Mouse (Mus musculus) CD4-positive, CD25-positive, alpha-beta regulatory T cell, adult 2 months (primary cell): ENCODE data around the gene Nts.
"Not testable (repeated sequence)": the region's sequence is repeated elsewhere in the genome, so short reads cannot be mapped to it uniquely, and the experiment has no call there.

Experiments
- DNase-seq: peaks from one replicate; pipeline ENCODE4 v3.0.0-alpha.2; 2012; ENCODE audit warnings: low read depth, low spot score

Gene Nts

DNA sequence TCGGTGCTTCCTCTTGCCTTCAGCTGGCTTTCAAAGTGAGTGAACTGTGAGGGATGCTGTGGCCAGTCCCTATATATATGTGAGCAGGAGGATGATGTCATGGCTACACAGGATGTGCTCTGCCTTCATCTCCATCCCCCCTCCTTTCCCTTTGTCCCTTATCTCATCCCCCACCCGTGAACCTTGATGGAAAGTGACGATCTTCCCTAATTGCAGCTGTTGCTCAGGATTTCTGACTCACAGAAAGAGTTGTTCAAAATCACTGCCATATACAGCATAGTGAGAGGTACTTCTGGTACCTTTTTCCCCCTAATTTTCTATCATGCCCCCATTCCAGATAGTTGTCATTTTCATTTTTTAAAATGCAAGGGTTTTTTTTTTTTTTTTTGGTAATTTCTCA is at the start of gene Nts:
Gene Nts, minus strand, starts transcription at position 101 of the 400 bp plus-strand sequence.
- no peak for DNase-seq

DNA sequence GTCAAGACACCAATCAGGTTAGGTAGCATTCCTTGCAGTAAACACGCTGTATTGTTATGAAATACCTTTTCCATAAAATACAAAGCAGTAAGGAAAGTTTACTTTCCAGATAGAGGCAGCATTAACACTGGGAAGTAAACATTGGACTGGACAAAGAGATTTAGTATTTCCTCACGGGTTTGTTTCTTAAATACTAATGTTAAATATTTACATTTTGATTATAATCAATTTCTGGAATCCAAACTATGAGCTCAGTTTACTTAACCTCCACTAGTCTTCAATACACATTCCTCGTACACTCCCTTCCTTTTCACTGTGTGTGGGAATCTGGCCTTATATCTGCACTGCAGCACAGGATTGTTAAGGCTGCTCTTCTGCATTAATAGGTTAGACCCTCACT is 37.6 kb upstream of the Nts start:
- DNase-seq = no peak

DNA sequence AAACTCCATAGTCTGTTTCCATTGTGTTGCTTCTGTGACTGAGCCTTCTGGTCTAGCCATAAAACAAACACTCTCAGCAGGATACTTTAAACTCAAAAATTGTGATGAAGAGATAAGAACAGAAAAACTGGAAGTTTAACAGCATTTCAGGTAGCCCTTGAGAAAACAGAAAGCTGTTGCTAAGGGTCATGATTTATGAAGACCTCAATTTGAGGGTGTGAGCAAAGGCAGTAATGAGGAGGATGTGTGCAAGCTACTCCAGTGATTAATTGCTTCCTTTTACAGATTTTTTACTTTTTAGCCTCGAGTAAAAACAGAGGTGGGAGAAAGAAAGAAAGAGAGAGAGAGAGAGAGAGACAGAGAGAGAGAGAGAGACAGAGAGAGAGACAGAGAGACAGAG is 23.9 kb upstream of the Nts start:
- no peak for DNase-seq

DNA sequence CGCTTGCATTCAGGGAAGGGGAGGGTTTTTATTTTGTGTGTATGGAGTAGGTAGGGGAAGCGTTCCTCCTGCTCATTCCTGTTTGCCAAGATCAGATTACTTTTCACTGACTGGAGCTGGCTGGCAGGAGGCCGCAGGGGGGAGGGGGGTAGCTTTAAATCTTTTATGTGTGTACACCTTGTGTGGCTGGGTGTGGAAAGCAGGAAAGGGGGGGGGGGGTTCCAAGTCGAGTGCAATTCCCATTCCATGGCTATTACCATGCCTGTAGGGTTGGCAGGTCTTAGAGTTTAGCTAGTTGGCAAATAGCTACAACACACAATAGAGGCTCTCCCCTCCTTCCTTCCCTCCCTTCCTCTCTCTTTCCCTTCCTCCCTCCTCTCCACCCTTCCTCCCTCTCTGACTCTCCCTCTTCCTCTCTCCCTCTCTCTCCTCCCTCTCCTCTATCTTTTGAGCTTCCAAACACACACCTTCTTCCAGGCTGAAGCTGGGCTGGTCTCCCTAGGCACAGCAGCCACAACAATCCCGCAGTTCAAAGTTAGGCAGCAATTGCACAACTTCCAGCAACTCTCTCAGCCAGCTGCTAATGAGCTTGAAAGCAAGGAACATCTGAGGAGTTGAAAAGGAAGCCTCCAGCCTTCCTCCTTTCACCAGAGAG is 21.6 kb upstream of the Nts start, which contains the start of gene Rassf9:
Gene Rassf9, plus strand, starts transcription at position 416 of the 655 bp plus-strand sequence.
- DNase-seq = no peak

DNA sequence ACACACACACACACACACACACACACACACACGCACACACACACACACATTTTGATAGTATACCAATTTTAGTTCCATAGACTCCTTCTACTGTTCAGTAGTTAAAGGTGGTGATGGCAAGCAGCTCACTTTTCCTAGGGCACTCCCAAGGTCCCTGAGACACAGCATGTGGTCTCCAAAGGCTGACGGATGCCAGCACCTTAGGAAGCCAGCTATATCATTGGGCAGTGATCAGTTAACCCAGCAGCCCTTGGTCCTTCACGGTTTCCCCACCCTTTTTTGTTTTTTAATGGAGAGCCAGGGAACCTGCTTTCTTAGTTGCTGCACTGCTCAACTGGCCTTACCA is 21.1 kb upstream of the Nts start:
- DNase-seq = no peak

DNA sequence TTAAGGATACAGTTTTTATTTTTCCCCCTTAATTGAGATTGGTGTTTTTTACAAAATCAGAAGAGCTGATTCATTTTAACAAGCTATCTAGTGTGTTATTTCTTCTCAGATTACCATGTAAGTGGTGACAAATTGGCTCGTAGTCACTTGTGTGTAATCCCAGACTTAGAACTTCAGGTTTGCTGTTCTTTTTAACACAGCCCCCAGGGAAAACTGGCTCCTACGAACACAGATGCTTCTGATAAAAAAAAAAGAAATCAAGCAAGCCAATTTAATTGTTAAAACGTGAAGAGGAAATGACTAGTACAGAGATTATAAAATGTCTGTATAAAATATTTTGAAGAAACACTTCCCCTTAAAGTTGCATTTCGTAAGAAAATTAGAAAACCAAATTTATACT is 17.1 kb upstream of the Nts start:
- DNase-seq = no peak

DNA sequence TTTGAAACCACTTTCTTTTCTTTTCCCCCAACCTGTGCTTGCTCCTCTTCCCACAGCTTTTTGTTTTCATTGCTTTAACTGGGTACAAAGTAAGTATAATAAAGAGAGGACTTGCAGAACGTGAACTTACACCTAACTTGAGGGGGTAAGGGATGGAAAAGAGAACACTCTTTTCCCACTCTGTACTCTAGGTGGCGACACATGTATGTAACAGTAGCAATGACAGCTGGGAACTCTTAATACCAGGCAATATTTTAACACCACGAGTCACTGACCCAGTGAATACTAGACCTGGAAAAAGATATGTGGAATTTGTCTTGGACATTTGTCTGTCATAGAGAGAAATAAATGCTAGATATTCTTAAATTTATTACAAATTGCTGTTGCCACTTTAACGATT is 8.5 kb upstream of the Nts start:
- peak; percentile 4 for DNase-seq

DNA sequence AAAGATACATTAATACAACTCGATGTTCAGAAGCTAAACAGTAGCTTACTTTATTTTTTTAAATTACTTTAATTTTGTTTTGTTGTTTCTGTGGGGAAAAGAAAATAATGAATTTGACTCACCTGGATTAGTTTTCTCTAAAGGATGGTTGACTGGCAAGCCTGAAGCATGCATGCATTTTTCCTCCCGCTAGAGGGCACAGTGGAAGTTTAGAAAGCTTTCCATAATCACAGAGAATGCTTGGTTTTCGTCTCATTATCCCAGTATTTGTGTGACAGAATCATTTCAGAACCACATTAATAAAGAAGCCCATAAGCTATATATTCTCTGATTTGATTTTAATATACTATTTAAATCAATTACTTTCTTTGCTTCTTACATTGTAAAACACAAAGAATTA is 1.5 kb upstream of the Nts start:
- peak; percentile 3 for DNase-seq

DNA sequence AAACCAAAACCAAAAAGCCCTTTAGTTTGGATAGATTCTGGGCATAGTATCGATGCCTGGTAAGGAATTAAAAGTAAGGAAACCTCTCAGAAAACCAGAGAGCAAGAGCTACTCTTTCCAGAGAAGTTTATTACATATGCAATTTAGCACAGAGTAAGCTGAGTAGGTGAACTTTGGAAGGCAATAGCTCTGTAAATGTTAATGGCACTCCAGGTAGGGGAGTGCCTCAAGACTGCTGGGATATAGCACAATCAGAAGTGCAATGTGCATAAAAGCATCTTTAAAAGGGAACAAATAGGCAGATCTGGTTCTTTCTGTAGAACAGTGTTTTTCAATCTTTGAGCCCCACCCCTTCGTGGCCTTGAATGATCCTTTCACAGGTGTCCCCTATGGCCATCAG is 20.9 kb downstream of the Nts start:
- DNase-seq = no peak

DNA sequence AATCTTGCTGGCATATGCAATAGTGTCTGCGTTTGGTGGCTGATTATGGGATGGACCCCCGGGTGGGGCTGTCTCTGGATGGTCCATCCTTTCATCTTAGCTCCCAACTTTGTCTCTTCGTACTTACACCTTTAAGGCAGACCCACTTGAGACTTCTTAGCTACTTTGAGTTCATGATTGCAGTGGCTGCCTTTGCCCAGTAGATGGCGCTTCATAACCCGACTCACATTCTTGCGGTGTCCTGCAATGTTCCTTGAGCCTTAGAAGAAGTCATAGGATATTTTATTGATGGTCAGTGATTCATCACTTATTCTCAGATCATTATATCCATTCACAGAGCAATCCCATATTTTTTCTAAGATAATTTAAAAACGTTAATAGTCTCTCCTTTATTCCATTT is 38.5 kb downstream of the Nts start:
- peak; percentile 43 for DNase-seq

DNA sequence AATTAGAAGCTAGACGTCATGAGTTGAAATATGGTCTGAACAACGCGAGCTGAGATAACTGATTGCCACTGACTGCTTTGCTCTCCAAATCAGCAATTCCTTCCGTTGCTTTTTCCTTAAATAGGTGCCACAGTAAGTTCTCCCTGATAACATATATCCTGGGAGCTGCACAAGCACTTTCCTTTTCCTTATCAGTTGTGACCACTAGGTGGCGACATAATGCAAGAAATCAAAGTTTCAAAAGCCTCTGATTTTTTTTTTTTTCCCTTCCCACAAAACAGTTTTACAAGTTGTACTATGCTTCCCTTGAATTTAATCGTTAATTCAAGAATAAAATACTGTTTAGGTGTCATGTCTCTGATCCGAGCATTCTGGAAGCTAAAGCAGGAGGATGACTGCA is 40.8 kb downstream of the Nts start:
- peak; percentile 50 for DNase-seq

DNA sequence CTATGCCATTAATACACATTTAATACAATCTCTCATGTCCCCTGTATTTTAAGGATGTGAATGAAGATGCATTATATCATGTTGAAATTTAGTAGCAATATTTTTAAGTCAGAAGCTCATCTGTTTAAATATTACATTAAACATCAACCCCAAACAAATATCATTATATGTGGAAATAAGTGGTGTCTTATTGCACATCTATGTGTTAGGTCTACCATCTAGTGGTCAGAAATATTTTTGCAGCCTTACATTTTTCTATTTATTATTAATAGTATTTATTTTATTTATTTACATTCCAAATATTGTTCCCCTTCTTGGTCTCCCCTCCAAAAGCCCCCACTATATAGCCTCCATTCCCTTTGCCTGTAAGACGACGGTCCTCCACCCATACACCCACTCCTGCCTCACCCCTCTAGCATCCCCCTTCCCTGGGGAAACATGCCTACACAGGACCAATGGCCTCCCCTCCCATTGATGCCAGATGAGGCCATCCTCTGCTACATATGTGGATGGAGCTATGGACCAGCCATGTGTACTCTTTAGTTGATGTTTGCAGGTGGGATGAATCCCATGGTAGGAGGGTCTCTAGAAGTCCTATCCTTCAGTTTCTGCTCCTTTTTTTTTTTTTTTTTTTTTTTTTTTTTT is 45.3 kb downstream of the Nts start:
- no peak for DNase-seq

DNA sequence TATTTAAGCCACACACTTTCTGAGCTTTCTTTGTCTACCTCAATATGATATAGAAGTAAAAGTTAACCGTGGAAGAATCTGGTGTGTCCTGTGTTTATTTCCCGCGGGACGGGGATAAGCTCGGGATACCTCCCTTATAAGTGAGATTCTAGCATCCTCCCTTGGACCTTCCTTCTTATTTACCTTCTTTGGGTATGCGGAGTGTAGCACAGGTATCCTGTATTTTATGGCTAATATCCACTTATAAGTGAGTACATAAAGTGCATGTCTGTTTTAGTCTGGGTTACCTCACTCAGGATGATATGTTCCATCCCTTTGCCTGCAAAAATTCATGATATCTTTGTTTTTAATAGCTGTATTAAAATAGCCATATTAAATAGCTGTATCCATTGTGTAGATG is 54.8 kb downstream of the Nts start:
- DNase-seq = not testable (repeated sequence)

DNA sequence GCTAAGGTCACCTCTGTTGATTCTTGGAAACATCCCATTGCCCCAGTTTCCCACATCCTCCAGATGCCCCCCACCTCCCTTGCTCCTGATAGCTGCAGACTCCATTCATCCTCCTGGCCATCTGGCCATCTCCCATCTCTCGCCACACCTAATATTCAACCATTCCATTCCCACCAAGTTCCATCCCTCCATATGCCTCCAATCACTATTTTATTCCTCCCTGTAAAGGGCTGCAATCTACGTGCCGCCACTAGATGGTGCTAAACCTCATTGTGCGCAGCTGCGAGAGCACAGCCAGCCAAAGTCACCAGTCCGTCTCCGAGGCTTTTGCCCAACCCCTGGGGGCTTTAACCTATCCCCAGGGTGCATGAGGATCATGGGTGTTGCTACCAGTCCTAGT is 55.2 kb downstream of the Nts start:
- DNase-seq = not testable (repeated sequence)
